Mouse (Mus musculus): ENCODE measurements around the gene Ifrd2.
"Not testable (repeated sequence)": the region's sequence is repeated elsewhere in the genome, so short reads cannot be mapped to it uniquely, and the experiment has no call there.

Ifrd2 gene

GRCm38 (mm10) chr9:107552690-107553393 lies 34.6 kb upstream of the Ifrd2 start:
- no peak for DNase-seq

- peak in 1 of 2 experiments; percentile 58 for DNase-seq
Measured at GRCm38 (mm10) chr9:107553541-107554318, 33.7 kb upstream of the Ifrd2 start.

GRCm38 (mm10) chr9:107554319-107554825 lies 33.1 kb upstream of the Ifrd2 start:
- peak; percentile 96 for DNase-seq

- DNase-seq, result peak; percentile 72
Measured at GRCm38 (mm10) chr9:107555031-107555457, 32.4 kb upstream of the Ifrd2 start.

- no peak for DNase-seq
Measured at GRCm38 (mm10) chr9:107555701-107556100, 31.7 kb upstream of the Ifrd2 start.

GRCm38 (mm10) chr9:107556346-107556745 lies 31.1 kb upstream of the Ifrd2 start:
- DNase-seq, result no peak

- peak; percentile 97 to 99 for DNase-seq
Measured at GRCm38 (mm10) chr9:107563029-107563581, 24.3 kb upstream of the Ifrd2 start, which contains the start of gene Tusc2. Gene Tusc2, plus strand, starts transcription at chr9:107563255.

- DNase-seq, result not testable (repeated sequence)
Measured at GRCm38 (mm10) chr9:107565556-107565955, 21.9 kb upstream of the Ifrd2 start.

- DNase-seq, result peak; percentile 95 to 97
Measured at GRCm38 (mm10) chr9:107566041-107566709, 21.3 kb upstream of the Ifrd2 start.

GRCm38 (mm10) chr9:107566855-107567254 lies 20.6 kb upstream of the Ifrd2 start:
- peak; percentile 63 to 84 for DNase-seq

GRCm38 (mm10) chr9:107567702-107568319 lies 19.6 kb upstream of the Ifrd2 start, which contains the start of gene Hyal2:
Gene Hyal2, plus strand, starts transcription at chr9:107567945.
- DNase-seq, result peak; percentile 92 to 93

- DNase-seq, result peak; percentile 93 to 95
Measured at GRCm38 (mm10) chr9:107568331-107569261, 18.8 kb upstream of the Ifrd2 start.

- peak in 1 of 2 experiments; percentile 52 for DNase-seq
Measured at GRCm38 (mm10) chr9:107569270-107569669, 18.2 kb upstream of the Ifrd2 start.

- DNase-seq, result no peak
Measured at GRCm38 (mm10) chr9:107570016-107570415, 17.4 kb upstream of the Ifrd2 start.

- no peak for DNase-seq
Measured at GRCm38 (mm10) chr9:107570845-107571244, 16.6 kb upstream of the Ifrd2 start.

- peak in 1 of 2 experiments; percentile 59 for DNase-seq
Measured at GRCm38 (mm10) chr9:107571534-107572326, 15.7 kb upstream of the Ifrd2 start.

GRCm38 (mm10) chr9:107572327-107572662 lies 15.1 kb upstream of the Ifrd2 start:
- no peak for DNase-seq

- not testable (repeated sequence) for DNase-seq
Measured at GRCm38 (mm10) chr9:107573774-107574173, 13.7 kb upstream of the Ifrd2 start.

GRCm38 (mm10) chr9:107575579-107576356 lies 11.7 kb upstream of the Ifrd2 start:
- DNase-seq, result peak in 1 of 2 experiments; percentile 60
